Mouse (Mus musculus) T-cell, adult 2 months (primary cell): ENCODE measurements around the gene Immp1l.
A peak's percentile ranks its signal among the peaks of the same experiment; 100 is the strongest.

Experiments
- DNase-seq: peaks from one replicate; pipeline ENCODE4 v3.0.0; 2022; ENCODE audit warnings: low spot score

The Immp1l gene

GRCm38 (mm10) chr2:105903896-105904756 lies at the start of gene Immp1l, which contains the start of gene Elp4:
TSS of gene Immp1l (plus strand) at chr2:105904638.
TSS of gene Elp4 (minus strand) at chr2:105904564.
- peak; percentile 94 for DNase-seq

DNA sequence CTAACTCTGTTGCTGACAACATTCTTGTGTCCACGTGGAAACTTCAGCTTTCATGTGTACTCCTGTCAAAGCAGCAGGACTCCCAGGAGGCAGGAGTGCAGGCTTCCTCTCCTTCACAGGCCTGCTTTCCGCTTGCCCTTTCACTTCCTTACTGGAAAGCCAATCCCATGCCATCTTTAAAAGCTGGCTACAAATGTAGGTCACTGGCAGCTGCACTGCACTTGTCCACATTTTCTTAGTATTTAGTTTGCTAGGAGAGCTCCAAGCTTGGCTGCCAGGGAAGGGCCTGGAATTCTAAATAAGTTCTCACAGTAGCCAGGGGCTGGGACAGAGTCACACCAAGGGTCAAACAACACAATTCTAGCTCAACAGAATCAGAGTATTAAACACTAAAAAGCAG lies 49.7 kb upstream of the Immp1l start:
- DNase-seq = no peak

- DNase-seq = no peak
Observed at GRCm38 (mm10) chr2:105873403-105873802, 31.0 kb upstream of the Immp1l start.

DNA sequence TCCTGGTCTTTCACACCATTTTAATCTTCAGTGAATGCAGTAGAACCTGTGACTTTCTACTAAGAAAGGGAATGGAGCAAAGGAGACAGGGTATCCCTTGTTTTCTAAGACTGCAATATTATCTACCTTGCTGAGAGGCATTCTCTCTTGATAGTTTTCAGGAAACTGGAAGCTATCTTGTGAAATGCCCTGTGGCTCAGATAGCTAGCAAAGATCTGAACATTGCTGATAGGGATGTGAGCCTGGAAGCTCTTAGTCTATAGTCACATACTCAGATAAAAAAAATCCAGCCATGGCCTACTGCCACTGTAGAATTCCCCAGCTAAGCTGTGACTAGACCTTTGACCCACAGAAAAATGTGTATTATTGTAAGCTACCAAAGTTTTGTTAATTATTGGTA lies 13.6 kb upstream of the Immp1l start:
- no peak for DNase-seq

DNA sequence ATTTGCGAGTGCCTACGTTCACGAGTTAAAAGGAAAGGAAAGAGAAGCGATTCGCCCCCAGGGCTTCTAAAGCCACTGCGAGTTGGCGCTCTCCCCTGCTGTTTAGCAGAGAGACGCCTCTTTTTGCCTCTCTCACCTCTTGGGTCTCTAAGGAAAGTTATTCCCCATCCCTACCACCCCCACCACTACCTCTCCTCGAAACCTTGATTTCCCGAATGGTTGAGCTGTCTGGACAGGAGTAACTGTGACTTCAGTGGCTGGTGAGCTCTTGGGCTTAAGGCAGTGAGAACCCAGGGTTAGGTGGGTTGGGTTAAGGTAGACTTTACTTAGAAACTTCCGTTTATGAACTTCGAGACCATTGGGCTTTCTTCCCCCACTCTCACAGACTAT lies 314 bp downstream of the Immp1l start:
- no peak for DNase-seq

DNA sequence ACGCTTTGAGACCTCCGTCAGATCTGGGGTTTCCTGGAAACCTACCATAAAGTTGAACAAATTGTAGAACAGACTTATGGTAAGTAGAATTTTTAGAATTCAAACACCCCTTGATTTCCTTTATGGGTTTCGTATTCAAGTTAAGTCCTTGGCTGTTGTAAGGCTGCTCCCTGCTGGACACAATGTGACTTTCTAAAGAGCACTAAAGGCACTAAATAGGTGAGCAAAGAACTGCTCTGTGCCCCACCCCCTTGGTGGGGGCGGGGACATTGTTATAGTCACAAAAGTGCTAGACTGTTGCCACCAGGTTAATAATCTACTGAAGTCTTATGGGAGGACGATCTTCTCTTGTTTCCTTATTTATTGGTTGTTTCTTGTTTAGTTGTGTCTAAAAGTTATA lies 3.9 kb downstream of the Immp1l start:
- peak; percentile 23 for DNase-seq

GRCm38 (mm10) chr2:105910611-105911010 lies 6.2 kb downstream of the Immp1l start:
- no peak for DNase-seq

DNA sequence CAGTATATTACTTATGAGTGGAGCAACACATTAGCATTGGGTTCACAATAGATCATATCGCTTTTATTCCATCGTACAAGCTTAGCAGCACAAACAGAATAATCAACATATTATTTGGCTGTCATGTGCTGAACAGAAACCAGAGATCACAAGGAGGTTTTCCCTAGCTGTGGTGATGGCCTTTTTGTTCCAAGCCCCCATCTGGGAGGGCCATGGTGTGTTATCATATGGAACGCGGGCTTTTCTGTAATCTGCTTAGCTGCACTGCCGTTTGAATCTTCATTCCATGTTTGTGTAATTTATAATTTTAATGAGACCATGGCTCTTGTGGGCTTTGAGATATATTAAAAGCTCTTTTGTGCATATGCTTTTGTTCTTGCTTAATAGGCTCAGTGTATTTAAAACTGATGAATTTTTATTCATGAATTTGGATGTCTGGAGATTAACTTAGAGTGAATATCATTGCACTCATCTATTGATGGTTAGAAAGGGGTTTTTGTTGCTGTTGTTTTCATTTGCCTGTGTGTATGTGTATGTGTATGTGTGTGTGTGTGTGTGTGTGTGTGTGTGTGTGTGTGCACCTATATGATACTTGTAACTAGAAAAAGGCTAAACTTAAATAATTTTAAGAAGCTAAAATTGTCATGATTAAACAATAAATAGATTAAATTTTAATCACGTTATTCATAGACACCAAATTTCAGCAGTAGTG lies 9.4 kb downstream of the Immp1l start:
- no peak for DNase-seq

DNA sequence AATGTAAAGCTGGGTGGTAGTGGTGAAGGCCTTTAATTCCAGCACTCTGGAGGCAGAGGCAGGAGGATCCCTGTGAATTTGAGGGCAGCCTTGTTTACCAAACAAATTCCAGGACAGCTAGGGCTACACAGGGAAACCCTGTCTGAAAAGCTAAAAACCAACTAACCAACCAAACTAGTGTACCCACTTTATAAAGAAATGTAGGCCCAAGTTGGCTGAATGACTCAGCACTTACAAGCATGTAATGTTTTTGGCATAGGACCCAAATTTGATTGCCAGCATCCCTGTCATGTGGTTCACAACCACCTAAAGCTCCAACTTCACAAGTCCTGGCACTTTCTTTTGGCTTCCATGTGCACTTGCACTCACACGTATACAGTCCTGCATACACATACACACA lies 12.2 kb downstream of the Immp1l start:
- DNase-seq = no peak

GRCm38 (mm10) chr2:105917623-105918346 lies 13.3 kb downstream of the Immp1l start:
- no peak for DNase-seq

GRCm38 (mm10) chr2:105950131-105950530 lies 45.7 kb downstream of the Immp1l start:
- no peak for DNase-seq

DNA sequence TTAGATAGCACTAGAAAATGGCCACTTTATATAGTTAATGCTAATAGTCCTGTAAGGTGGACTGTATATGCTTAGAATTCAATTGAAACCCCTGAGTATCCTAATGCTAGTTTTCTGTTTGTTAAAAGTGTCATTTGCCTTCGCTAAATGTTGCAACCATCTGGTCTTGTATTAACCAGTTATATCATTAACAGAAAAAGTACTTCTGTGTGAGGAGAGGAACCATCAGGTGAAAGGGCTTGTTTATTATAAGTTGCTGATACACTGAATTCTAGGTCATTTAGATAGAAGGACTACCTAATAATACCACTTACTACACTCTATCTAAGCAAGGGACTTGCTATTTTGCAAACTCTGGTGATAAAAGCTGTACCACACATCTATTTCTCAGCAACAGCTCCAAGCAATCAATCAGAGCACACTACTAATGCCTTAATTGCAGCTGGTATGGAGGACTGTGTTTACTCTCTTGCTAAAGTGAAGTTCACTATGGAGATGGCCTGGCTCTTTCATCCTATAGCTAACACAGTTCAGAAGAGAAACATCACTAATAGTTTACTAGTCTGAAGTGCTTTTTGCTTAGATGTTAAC lies 47.0 kb downstream of the Immp1l start:
- DNase-seq = no peak

DNA sequence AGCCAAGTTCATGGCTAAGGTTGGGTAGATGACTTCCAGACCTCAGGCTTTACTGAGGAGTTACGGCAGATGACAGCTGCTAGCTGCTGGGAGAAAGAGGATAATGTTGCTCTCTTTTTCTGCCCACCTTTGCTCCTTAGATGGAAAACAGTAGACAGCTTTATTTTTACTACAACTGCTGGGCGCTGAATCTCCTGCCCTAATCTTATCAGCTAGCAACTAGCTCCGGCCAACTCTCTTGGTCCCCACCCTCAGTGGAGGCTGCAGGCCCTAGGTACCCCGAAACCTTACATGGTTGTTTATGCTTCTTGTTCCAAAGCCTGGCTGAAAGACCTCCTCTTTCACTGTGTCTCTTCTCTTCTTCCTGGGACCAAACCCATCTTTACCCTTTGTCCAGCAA lies 49.4 kb downstream of the Immp1l start:
- DNase-seq = no peak

GRCm38 (mm10) chr2:105963447-105963846 lies 59.0 kb downstream of the Immp1l start:
- no peak for DNase-seq

DNA sequence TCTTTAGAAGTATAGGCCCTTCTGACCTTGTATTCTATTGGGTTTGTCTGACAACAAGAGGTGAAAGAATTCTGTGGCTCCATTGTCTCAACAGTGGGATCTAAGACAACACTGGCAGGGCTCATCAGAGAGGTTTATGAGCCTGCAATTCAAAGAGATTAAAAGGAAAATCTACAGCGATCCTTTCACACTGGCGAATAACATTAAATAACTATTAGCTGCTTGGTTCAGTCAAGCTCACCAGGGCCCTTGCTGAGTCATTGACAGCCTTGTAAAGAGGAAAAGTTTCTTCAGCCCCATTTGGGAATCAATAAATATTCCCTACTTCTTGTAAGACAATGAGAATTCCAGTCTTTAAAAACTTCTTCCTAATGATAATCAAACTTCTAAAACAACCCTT lies 69.5 kb downstream of the Immp1l start:
- DNase-seq = no peak

DNA sequence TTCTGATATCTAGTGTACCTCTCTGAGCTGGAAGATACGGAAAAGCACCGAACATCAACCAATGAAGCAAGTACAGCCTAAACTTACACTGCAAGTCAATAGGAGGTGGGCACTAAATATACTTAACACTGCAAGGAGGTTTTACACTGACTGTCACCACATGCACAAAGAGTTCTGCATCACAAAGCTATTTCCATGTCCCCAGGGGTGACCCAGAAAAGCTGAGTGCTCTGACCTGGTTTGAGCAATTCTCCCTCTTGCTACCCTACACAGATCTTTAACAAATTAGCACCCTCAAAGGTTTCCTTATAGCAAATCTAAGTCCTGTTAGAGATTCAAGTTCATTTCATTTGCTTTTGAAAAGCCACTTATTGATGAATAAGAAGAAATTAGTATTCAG lies 73.6 kb downstream of the Immp1l start:
- no peak for DNase-seq

GRCm38 (mm10) chr2:105985206-105985605 lies 80.8 kb downstream of the Immp1l start:
- no peak for DNase-seq

DNA sequence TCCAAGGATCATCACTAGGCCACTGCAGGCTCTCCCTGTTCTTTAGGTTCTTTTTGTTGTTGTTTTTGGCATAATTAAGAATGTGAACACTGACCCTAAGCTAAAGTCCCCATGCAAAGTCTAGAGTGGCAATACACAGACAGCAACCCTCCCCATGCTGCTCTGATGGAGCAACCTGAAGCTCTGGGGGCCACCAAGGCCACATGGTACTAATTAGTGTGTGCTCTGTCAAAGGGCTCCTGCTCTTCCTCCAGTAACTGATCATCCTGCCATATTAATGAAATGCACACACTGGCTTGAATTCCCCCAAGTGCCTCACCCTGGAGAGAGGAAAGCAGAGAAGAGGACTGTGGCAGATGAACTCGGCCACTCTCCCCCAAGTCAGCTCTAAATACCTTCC lies 82.7 kb downstream of the Immp1l start:
- DNase-seq = no peak

- DNase-seq = no peak
Observed at GRCm38 (mm10) chr2:105987999-105988398, 83.6 kb downstream of the Immp1l start.

GRCm38 (mm10) chr2:106002835-106003739 lies 98.6 kb downstream of the Immp1l start, which contains the start of gene Dnajc24:
TSS of gene Dnajc24 (minus strand) at chr2:106003549.
- peak; percentile 90 for DNase-seq

DNA sequence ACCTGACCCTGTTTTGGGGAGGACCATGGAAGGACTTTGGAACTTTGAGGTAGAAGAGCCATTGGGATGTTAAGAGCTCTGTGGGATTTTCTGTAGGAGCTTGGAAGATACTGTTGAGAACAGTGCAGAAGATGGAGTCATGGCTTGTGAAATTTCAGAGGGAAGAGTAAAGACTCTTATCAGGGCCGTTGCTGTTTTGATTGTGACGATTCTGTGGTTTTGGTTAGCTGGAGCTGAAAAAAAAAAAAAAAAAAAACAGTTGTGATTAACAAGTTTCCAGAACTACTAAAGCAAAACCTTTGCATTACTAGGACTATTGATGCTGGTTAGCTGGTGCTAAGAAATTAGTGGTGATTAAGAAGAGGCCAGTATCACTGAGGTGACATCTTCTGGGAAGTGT lies 104.0 kb downstream of the Immp1l start:
- no peak for DNase-seq
